Mouse (Mus musculus) natural killer cell, adult 2 months (primary cell): ENCODE results near the gene Epn3.

Experiments used
- DNase-seq, 2 experiments: peaks; one replicate each; pipeline ENCODE4 v3.0.0; 2022; ENCODE audit warnings: low spot score in 2 of 2

Epn3 gene

GRCm38 (mm10) chr11:94499661-94500152, at the start of gene Epn3:
Gene Epn3, minus strand, starts transcription at chr11:94499974.
- no peak for DNase-seq

DNA sequence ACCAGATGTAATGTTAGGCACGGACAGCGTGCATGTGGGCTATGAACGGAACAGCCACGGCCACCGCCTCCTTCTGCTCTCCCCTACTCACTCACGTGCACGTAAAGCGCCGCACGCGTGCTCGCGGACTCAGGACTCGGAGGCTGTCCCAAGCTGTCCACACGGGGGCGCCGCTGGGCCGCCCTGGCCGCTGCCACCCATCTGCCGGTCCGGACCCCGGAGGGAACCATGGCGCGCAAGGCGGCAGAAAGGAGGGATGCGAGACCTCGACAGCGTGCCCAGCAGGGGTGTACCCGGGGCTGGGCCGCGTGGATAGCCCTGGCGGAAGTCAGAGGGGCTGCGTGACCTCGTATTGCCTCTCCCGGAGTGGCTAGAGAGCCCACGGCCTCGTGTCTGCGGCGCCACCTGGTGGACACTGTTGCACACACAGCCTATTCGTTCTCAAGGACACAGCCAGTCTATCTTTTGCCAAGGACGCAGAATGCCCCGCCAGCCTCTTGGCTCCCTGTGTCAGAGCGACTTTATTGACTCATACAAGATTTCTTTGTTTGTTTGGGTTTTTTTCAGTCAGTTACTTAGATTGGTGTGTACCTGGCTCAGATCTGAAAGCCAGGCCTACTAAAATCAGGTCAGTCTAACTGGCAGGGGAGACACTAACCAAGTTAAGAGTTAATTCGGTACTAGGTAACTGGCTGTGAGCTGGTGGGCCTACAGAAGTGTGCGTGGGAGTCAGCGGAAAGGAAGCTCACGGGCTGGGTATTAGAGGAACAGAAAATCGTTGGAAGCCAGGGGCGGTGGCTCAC, 49.3 kb upstream of the Epn3 start, which contains the start of gene Rsad1:
Gene Rsad1, minus strand, starts transcription at position 368 of the 803 bp plus-strand sequence.
- DNase-seq = peak; percentile 94 to 96

DNA sequence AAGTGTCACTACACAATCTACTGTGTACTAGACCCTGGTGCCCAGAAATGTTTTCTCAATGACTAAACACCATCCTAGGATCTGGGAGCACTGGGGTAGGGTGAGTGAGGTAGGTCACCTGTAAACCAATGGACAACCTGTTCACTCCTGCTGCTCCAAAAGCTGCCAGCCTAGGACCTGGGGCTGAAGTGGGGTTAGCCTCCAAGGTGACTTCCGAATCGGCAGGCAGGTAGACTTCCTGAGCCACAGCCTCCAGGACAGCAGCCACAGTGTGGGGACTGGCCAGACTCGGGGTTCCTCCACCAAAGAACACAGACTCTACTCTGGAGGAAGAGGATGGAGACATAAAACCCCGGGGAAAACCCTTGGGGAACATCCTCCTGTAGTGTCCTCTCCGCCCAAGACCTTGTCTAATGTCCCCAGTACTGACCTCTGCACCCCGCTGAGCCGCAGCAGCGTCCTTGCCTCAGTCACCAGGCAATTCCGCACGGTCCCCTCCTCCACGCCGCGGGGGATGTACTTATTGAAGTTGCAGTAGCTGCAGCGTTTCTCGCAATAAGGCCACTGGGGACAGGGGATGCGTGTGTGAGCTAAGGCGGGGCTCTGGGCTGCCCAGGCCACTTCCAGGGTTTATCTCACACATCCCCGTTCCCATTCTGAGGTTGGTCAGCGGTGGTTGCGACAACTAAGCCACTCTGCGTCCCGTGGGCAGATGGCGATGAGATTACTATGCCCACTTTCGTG, 48.4 kb upstream of the Epn3 start:
- DNase-seq = no peak

DNA sequence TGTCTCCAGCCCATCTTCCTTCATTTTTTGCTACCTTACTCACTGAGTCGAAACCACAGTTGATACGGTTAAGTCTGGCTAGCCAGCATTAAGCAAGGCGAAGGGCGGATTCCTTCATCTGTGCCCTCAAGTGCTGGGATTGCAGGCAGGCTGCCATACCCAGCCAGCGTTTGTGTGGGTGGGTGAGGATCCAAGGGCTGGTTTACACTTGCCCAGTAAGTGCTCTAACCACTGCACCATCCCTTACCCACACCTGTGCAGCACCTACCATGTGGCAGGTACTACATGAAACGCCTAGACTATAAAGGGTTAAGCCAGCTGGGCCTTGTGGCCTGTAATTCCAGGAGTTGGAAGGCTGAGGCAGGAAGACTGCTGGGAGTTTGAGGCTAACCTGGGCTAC, 47.5 kb upstream of the Epn3 start:
- DNase-seq = no peak

DNA sequence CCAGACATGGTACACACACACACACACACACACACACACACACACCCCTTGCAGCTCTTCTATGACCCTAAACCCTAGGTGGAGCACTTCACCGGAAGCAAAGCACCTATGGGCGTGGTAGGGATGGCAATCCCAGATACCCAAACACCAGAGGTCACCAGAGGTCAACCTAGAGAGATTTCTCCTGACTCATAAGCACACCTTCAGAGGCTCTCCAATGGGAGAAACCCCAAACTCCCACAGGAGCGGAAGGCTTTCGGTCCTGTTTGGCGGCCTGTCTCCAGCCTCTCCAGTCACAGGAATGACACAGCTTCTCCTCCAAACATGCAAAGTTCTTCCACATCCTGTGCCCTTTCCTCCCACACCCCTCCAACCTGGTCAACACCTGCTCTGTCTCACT, 46.6 kb upstream of the Epn3 start:
- DNase-seq = no peak

- no peak for DNase-seq
Observed at GRCm38 (mm10) chr11:94544422-94544821, 44.6 kb upstream of the Epn3 start.

GRCm38 (mm10) chr11:94543932-94544331, 44.2 kb upstream of the Epn3 start:
- DNase-seq = peak; percentile 76 to 77

GRCm38 (mm10) chr11:94543344-94543743, 43.6 kb upstream of the Epn3 start:
- DNase-seq = no peak

DNA sequence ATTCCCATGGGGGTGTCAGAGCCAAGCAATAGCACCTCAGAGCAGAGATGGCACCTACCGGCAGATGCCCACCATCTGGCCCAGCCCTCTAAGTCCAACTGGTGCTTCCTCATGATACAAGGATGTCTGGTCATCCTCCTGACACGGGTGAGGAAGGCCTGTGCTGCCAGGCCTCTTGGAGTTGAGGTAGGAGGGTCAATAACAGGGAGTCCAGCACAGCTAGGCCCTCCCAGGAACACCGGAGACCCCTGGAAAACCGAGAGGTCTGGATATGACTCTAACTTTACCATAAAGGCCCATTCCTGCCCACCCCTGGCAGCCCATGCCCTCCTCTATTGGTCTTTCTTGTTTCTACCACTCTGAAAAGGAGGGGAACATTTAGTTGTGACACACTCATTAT, 42.6 kb upstream of the Epn3 start:
- no peak for DNase-seq

DNA sequence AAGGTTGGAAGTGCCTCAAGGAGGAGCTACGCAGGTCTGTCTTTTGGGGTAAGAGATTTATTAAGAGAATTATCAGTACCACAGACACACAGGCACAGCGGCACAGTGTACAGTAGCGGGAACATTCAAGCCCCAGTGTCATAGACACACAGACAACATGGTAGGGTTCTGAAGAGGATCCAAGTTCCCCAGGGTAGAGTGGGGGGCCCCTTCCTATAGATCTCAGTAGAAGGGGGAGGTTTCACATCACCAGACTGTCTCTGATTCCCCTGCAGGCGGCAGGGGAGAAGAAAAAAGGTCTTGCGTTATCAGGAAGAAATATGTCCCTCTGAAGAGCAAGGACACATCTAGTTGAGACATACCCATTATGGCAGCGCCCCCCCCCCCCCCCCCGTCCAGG, 40.0 kb upstream of the Epn3 start:
- no peak for DNase-seq

DNA sequence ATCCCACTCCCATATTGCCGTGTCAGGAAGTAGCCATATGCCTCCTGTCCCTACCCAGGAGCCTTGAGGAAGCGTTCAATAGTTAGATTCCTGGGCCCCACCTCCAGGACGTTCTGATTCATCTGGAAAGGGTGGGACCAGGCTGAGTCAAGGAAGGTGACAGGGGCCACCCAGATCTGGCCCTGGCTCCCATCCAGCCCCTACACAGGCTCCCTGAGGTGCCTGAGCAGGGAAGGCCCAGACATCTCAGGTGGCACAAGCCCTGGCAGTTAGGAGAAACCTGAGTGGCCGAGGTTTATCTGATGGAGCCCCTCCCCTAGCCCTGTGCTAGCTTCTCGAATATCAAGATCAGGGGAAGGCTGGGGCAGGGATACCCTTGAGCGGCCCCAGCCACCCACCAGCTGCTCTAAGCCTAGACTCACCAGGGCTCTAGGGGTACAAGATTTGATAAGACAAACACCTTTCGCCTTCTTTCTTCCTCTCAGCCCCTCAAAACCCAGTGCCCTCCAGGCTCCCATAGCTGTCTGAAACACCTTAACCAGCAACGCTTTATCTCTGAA, 39.0 kb upstream of the Epn3 start:
- no peak for DNase-seq

GRCm38 (mm10) chr11:94533171-94533570, 33.4 kb upstream of the Epn3 start:
- DNase-seq = no peak

DNA sequence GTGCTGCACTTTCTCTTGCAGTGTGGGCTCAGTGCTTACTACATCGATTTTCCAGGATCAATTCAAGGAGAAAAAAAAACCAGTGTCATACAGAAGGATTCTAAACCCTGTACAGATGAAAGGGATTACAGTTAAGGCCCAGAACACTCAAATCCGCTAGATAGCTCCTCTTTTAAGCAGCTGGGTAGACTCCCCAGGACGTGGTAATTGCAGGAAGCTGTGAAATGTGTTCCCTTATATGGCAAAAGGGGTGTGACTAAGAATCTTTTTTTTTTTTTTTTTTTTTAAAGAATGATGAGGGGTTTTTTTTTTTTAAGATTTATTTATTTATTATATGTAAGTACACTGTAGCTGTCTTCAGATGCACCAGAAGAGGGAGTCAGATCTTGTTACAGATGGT, 29.1 kb upstream of the Epn3 start:
- DNase-seq = no peak

DNA sequence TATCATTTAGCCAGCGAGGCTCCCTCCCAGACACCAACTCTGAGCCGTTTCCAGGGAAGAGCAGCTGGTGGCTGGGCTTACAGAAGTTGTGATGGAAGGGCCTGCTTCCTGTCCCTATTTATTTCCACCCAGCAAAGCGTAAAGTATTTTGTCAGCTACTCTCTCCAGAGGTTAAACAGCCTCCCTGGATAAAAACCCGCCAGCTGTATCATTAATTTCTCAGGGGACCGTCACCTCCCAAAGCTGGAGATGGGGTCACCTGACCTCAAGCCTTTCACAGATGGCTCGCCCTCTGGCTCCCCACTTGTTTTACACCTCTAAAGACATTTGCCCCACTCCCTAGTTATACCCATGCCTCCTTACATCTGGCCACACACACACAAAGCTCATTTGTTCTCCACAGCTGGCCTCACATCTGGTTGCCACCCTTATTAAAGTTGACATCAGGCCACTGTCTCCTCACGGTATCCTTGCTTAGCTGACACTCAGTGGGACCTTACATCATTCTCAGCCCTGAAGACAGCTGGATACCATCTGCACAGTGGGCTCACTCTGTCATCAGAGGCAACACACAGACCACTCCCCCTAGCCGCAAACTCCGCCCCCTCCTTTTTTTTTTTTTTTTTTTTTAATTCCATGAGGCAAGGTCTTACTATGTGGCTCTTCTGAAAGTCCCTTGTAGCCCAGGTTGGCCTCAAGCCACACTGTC, 26.6 kb upstream of the Epn3 start:
- no peak for DNase-seq

- DNase-seq = peak; percentile 75 to 88
Observed at GRCm38 (mm10) chr11:94521219-94521843, 21.6 kb upstream of the Epn3 start, which contains the start of gene Mycbpap. Gene Mycbpap, minus strand, starts transcription at chr11:94521742.

- DNase-seq = no peak
Observed at GRCm38 (mm10) chr11:94513452-94513851, 13.7 kb upstream of the Epn3 start.

- no peak for DNase-seq
Observed at GRCm38 (mm10) chr11:94508976-94509375, 9.2 kb upstream of the Epn3 start.

DNA sequence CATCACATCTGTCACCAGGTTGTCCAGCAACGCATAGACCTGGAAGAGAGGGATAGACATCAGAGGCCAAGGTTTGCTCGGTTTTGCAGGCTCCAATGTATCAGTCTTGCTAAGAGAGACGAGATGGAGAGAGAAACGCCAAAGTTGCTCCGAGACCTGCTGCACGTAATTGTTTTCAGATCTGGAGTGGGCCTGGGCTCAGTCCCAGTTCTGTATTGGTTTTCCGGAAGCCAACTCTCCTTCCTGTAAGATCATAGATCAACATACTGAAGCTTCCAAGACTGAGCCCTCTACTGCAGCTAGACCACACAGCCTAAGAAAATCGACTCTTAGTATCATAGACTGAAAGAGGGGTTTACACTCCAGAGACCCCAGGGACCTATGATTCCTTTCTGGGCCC, 1.7 kb upstream of the Epn3 start:
- DNase-seq = no peak

- DNase-seq = no peak
Observed at GRCm38 (mm10) chr11:94500362-94500761, 588 bp upstream of the Epn3 start.

DNA sequence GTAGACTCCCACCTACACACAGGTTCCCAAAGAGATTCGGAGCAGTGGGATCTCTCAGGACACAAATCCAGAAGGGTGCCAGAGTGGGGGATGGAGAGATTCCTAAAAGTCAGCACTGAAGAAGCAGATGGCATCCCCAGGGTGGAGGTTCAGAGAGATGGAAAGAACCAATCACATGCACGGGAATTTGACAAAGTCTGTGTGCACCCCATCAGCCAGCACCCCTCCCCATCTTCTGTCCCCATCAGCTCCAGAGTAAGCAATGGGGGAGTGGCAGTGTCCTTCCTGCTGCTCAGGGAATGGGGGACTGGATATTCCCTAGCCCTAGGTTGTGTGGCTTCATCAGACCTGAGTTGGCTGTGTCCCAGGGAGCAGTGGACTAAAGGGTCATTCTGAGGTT, 739 bp downstream of the Epn3 start:
- no peak for DNase-seq
